Mouse (Mus musculus) spleen, adult 2 months (tissue): ENCODE measurements around the gene Pde6h.

Source experiments
- CTCF ChIP-seq: fragments of 200-500 bp; IDR thresholded peaks from 2 replicates; pipeline ENCODE4 v1.5.1; 2011; ENCODE audit warnings: mild to moderate bottlenecking, inconsistent platforms; ENCODE audit not compliant: insufficient read depth, insufficient read length, insufficient replicate concordance; ENCODE audit errors: extremely low read depth
- POLR2A ChIP-seq: fragments of 200-500 bp; IDR thresholded peaks from 2 replicates; pipeline ENCODE4 v1.6.1; 2011; ENCODE audit warnings: low read depth, low read length, inconsistent platforms

GRCm38 (mm10) chr6:136947716-136948115 is 24.1 kb downstream of the Pde6h start:
- TF ChIP-seq CTCF (no peak), POLR2A (no peak)
